Mouse (Mus musculus): ENCODE data around the gene Dpm3. TPM values are rescaled to one million over a fixed set of nuclear protein-coding genes. Genes with fewer than 3 reads are reported as not detected.

The Dpm3 gene
- polyA plus RNA-seq, 1 experiment from 2014 or later = 182 TPM

- TF ChIP-seq CTCF (IDR thresholded peaks at IDR 0.05; ENCODE audit: low read depth) = no peak; the same call in 1 of the 2 replicates
- Histone ChIP-seq H3K4me1 (replicated peaks; ENCODE audit: insufficient read depth, low read length) (peaks cover 14% of the 10 kb centered on the region), H3K9me3 (replicated peaks; ENCODE audit: low read length) (no peaks in the 10 kb centered on the region), H3K4me3 (replicated peaks; ENCODE audit: low read depth, low read length) (no peak overlapping the region), H3K27me3 (ENCODE audit: insufficient read depth, low read length) (no peaks in the 10 kb centered on the region), H3K27ac (peak overlapping the region; percentile 64), H3K36me3 (ENCODE audit: insufficient read depth, low read length) (no peaks in the 10 kb centered on the region), H3K4me2 (ENCODE audit: low read length) (peak overlapping the region; percentile 29), H3K9ac (ENCODE audit: low read depth, low read length) (no peak overlapping the region)
- peak; percentile 57 for ATAC-seq (replicated peaks; ENCODE audit: low FRiP score, low read depth)
- WGBS = 1% methylated on average over 17 of the region's 17 CpGs
- peak; percentile 82 for DNase-seq (ENCODE audit: low spot score)
These were observed 7.7 kb upstream of the Dpm3 start for GRCm38 (mm10) chr3:89251365-89251895.

- DNase-seq (ENCODE audit: low spot score) (no peak), ATAC-seq (replicated peaks; ENCODE audit: low FRiP score, low read depth) (no peak)
- no peak overlapping the region for H3K9ac ChIP-seq (ENCODE audit: low read depth, low read length)
These were observed 4.2 kb upstream of the Dpm3 start for GRCm38 (mm10) chr3:89254994-89255393.

GRCm38 (mm10) chr3:89256177-89256576 lies 3.0 kb upstream of the Dpm3 start:
- ATAC-seq (replicated peaks; ENCODE audit: low FRiP score, low read depth) (no peak), DNase-seq (ENCODE audit: low spot score) (no peak)
- Histone ChIP-seq H3K4me1 (replicated peaks; ENCODE audit: insufficient read depth, low read length) (peaks cover 7% of the 10 kb centered on the region), H3K27me3 (ENCODE audit: insufficient read depth, low read length) (no peaks in the 10 kb centered on the region), H3K9me3 (replicated peaks; ENCODE audit: low read length) (no peaks in the 10 kb centered on the region), H3K4me3 (replicated peaks; ENCODE audit: low read depth, low read length) (no peak overlapping the region), H3K27ac (no peak overlapping the region), H3K4me2 (ENCODE audit: low read length) (no peak overlapping the region), H3K9ac (ENCODE audit: low read depth, low read length) (no peak overlapping the region), H3K36me3 (ENCODE audit: insufficient read depth, low read length) (no peaks in the 10 kb centered on the region)
- TF ChIP-seq CTCF (IDR thresholded peaks at IDR 0.05; ENCODE audit: low read depth) = no peak
- WGBS = 72% methylated on average over 5 of the region's 5 CpGs

More at GRCm38 (mm10) chr3:89254994-89255393, 4.2 kb upstream of the Dpm3 start:
- Histone ChIP-seq H3K27me3 (ENCODE audit: insufficient read depth, low read length) (no peaks in the 10 kb centered on the region), H3K4me3 (replicated peaks; ENCODE audit: low read depth, low read length) (no peak overlapping the region), H3K27ac (no peak overlapping the region), H3K4me2 (ENCODE audit: low read length) (no peak overlapping the region), H3K36me3 (ENCODE audit: insufficient read depth, low read length) (no peaks in the 10 kb centered on the region), H3K4me1 (replicated peaks; ENCODE audit: insufficient read depth, low read length) (peaks cover 14% of the 10 kb centered on the region), H3K9me3 (replicated peaks; ENCODE audit: low read length) (no peaks in the 10 kb centered on the region)
- TF ChIP-seq CTCF (IDR thresholded peaks at IDR 0.05; ENCODE audit: low read depth) = no peak
- WGBS = 92% methylated on average over 5 of the region's 5 CpGs

GRCm38 (mm10) chr3:89260211-89260610 lies 1.1 kb downstream of the Dpm3 start:
- no peak for TF ChIP-seq CTCF (IDR thresholded peaks at IDR 0.05; ENCODE audit: low read depth)
- no peaks in the 10 kb centered on the region for H3K9me3 ChIP-seq (replicated peaks; ENCODE audit: low read length)
- no peaks in the 10 kb centered on the region for H3K4me1 ChIP-seq (replicated peaks; ENCODE audit: insufficient read depth, low read length)
- WGBS = 76% methylated on average over 3 of the region's 3 CpGs
- H3K9ac ChIP-seq (ENCODE audit: low read depth, low read length) = no peak overlapping the region
- no peak overlapping the region for H3K4me2 ChIP-seq (ENCODE audit: low read length)
- H3K27me3 ChIP-seq (ENCODE audit: insufficient read depth, low read length) = no peaks in the 10 kb centered on the region
- H3K4me3 ChIP-seq (replicated peaks; ENCODE audit: low read depth, low read length) = no peak overlapping the region
- DNase-seq (ENCODE audit: low spot score) (no peak), ATAC-seq (replicated peaks; ENCODE audit: low FRiP score, low read depth) (no peak)
- H3K36me3 ChIP-seq (ENCODE audit: insufficient read depth, low read length) = no peaks in the 10 kb centered on the region
- H3K27ac ChIP-seq = no peak overlapping the region

- peak; percentile 21 for DNase-seq (ENCODE audit: low spot score)
- Histone ChIP-seq H3K4me1 (replicated peaks; ENCODE audit: insufficient read depth, low read length) (0 out of 2 replicates have a peak, but pooled peaks cover 5% of the 10 kb centered on the region), H3K9me3 (replicated peaks; ENCODE audit: low read length) (no peaks in the 10 kb centered on the region), H3K9ac (ENCODE audit: low read depth, low read length) (no peak overlapping the region), H3K27me3 (ENCODE audit: insufficient read depth, low read length) (no peaks in the 10 kb centered on the region), H3K27ac (peak overlapping the region; percentile 31; the same call in 1 of the 2 replicates), H3K36me3 (ENCODE audit: insufficient read depth, low read length) (no peaks in the 10 kb centered on the region), H3K4me2 (ENCODE audit: low read length) (no peak overlapping the region), H3K4me3 (replicated peaks; ENCODE audit: low read depth, low read length) (no peak overlapping the region)
- no peak for TF ChIP-seq CTCF (IDR thresholded peaks at IDR 0.05; ENCODE audit: low read depth)
- ATAC-seq (replicated peaks; ENCODE audit: low FRiP score, low read depth) = no peak
- 60% methylated on average over 10 of the region's 10 CpGs for WGBS
These were observed 3.3 kb downstream of the Dpm3 start for GRCm38 (mm10) chr3:89262417-89262816.

- H3K4me2 ChIP-seq (ENCODE audit: low read length) = peak overlapping the region; percentile 96
- H3K36me3 ChIP-seq (ENCODE audit: insufficient read depth, low read length) = no peaks in the 10 kb centered on the region
- no peak for TF ChIP-seq CTCF (IDR thresholded peaks at IDR 0.05; ENCODE audit: low read depth)
- peak overlapping the region; percentile 81 for H3K27ac ChIP-seq
- under 1% methylated on average over 20 of the region's 20 CpGs for WGBS
- H3K27me3 ChIP-seq (ENCODE audit: insufficient read depth, low read length) = no peaks in the 10 kb centered on the region
- no peaks in the 10 kb centered on the region for H3K9me3 ChIP-seq (replicated peaks; ENCODE audit: low read length)
- H3K4me3 ChIP-seq (replicated peaks; ENCODE audit: low read depth, low read length) = peak overlapping the region; percentile 57
- peak overlapping the region; percentile 79 for H3K9ac ChIP-seq (ENCODE audit: low read depth, low read length)
- peaks cover 22% of the 10 kb centered on the region for H3K4me1 ChIP-seq (replicated peaks; ENCODE audit: insufficient read depth, low read length)
- peak; percentile 76; the same call in 1 of the 2 replicates for ATAC-seq (replicated peaks; ENCODE audit: low FRiP score, low read depth)
- peak; percentile 93 for DNase-seq (ENCODE audit: low spot score)
These were observed 7.3 kb downstream of the Dpm3 start for GRCm38 (mm10) chr3:89266439-89266893.
